Mouse (Mus musculus): ENCODE measurements around the gene Dnajb2.

DNA sequence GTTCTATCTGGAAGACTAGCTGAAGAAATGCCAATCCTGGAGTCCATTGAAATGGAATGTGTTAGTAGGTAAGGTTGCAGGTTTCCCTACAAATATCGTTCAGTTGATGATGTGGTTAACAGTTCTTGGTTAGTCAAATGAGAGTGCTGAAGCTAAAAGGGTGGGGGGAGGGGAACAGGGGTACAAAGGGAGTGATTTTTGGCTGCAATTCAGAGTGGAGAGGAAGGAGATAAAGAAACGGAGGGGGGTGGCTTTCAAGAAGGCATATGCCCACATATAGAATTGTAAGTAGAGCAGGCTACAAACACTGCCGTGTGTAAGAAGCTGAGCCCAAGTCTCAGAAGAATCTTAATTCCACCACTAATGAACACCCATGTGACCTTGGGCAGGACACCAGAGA lies 10.7 kb upstream of the Dnajb2 start:
- TF ChIP-seq EP300 (IDR thresholded peaks at IDR 0.05; ENCODE audit: insufficient read depth, low read depth, low read length) (no peak), CTCF (IDR thresholded peaks at IDR 0.05; ENCODE audit: low read depth, low read length) (no peak)
